Mouse (Mus musculus): ENCODE measurements around the gene Gbp4. TPM values are rescaled to one million over a fixed set of nuclear protein-coding genes. Genes with fewer than 3 reads are reported as not detected.

Gbp4 gene
- 167 TPM for polyA plus RNA-seq (2017; shearing (Covaris generic))

DNA sequence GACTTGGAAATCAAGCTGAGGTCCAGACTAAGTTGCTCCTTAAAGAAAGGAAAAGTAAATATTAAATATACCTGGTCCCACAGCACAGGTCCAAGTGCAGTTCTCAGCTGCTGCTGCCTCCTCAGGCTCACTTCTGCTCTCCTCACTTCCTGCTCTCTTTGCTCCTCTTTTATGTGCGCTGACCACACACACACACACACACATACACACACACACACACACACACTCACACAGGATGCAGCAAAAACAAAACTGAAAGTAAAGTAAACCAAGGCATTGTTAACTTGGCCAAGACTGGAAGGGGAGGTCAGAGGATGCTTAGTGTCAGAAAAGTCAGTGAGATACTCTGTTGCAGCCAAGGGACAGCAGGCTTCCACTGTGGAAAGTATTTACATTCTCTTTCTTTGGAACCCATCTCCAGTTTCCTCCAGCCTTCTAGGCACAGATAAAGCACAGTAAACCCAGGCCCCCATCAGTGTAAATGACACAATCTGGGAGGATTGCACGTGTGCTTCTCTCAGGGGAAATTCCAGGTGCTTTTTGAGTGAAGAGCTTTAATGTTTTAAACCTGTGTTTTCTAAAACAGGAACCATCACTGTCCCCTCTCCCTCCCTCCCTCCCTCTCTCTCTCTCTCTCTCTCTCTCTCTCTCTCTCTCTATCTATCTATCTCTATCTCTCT is at the start of gene Gbp4, which contains the start of the genes Gbp9 and Gbp8:
Gbp4 (minus strand) TSS at position 178 of the 680 bp plus-strand sequence.
Gbp9 (minus strand) TSS at position 131 of the 680 bp plus-strand sequence.
Gbp8 (minus strand) TSS at position 132 of the 680 bp plus-strand sequence.

Other genes with a start within 250 kb of the Gbp4 start
- gene Abcg3, start 156.9 kb downstream of the Gbp4 start, polyA plus RNA-seq (2017; shearing (Covaris generic)): 11.4 TPM
- gene Gbp9, start within 50 bp of the Gbp4 start, polyA plus RNA-seq (2017; shearing (Covaris generic)): 70.9 TPM
- gene Gbp8, start within 50 bp of the Gbp4 start, polyA plus RNA-seq (2017; shearing (Covaris generic)): 52.7 TPM
- gene Gbp10, start 99.9 kb upstream of the Gbp4 start, polyA plus RNA-seq (2017; shearing (Covaris generic)): 9.6 TPM
- not detected for gene Gm43302, start 154.1 kb upstream of the Gbp4 start, polyA plus RNA-seq (2017; shearing (Covaris generic))
- gene Gbp6, start 154.1 kb upstream of the Gbp4 start, polyA plus RNA-seq (2017; shearing (Covaris generic)): 40.5 TPM

Measured in effector memory CD4-positive, alpha-beta T cell, adult 7 months (primary cell).